Mouse (Mus musculus): ENCODE results near the gene Atp9a.

The Atp9a gene

DNA sequence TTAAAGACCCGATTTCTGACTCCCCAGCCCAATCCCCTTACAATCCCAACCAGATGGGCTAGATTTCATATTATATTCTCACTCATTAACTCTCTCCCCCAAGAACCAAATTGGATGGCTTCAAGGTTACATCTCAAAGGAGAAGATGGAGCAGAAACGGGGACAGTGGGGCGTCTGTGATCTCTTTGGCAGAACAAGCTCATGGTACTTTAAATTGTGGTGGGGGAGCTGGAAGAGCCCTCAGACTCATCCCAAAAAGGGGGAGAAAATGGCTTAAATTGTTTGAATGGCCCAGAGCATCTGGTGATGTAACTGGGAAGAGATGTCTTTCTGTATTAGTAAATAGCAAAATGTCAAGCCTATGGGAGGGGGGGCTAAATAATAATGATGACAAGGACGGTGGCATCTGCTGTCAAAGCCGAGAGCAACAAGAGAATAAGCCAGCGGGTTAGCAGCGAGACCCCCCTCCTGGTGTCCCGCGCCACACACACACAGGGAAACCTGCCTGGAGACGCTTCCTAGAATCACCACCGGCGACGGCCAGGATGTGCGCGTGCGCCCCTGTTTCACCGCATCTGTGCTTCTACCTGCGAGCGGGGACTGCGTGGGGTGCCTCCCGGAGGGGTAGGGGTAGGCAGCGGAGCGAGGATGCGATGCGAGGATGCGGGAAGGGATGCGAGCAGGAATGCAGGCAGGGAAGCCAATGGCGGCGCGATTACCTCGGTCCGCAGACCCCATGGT is 141.3 kb downstream of the Atp9a start:
- DNase-seq (ENCODE audit: low spot score), result peak; percentile 32

DNA sequence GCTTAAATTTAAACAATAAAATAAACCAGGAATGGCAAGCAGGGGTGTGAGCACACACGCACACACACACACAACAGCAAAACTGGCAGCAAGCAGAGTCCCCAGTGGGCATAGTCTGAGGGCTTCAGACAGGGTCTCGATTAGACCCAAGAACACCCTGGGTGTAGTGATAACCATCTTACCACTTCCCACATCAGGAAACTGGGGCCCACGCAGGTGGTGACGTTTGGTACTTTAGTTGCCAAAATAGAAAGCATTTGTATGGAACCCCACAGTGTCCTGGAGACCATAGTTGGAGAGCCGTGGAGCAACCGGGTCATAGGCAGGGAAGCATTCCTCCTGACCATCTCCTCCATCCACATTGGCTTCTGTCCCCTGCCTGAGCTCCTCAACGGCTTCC is 146.5 kb downstream of the Atp9a start:
- peak; percentile 71 for DNase-seq (ENCODE audit: low spot score)

DNA sequence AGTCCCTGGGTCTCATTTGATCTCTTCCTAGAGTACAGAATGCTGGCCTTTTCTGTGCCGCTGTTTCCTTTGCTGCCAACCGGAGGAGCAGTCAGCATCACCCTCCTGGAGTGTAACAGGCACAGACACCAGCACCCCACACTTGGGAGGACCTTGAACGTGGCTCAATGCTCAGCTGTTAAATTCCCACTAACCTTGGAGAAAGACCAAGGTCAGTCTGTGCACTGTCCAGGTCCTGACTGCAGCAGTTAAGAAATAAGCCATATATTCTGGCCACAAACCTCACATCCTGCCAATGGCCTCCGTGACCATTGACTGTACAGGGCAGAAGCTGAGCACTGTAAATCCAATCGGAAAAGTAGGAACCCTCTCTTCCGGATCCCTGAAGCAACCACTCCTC is 148.5 kb downstream of the Atp9a start:
- no peak for DNase-seq (ENCODE audit: low spot score)

DNA sequence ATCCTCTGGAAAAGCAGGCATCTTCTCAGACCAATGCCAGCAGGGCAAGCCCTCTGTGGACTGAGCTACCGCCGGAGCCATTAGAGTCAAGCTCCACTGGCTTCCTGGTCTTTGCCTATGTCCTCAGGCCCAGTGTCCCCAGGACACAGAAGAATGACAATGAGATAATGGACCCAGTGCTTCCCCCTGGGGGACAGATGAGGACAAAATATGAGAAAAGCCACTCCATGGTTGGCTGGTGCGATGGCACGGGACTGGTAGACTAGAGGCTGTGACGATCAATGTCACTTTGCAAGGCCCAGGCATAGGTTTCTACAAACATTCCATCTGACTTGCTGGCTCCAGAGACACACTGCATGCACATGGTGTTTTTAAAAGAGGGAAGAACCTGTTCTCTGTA is 149.2 kb downstream of the Atp9a start:
- DNase-seq (ENCODE audit: low spot score), result peak; percentile 30

DNA sequence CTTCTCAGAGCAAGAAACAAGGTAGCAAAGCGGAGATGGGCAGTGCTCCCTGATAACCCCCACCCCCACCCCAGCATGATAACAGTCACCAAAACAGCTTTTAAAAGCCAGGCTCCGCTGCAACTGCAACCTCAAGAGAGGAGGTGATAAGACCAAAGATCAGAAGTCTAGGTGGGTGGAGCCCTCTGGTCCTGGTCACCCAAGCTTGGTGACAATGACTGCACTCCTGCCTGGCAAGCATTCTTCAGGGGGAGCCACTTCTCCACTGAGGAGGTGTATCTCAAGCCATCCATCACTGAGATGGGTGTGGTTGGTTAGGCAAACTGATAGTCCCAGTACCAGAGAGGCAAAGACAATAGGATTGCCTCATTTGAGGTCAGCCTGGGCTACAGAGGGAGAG is 151.1 kb downstream of the Atp9a start:
- no peak for DNase-seq (ENCODE audit: low spot score)

DNA sequence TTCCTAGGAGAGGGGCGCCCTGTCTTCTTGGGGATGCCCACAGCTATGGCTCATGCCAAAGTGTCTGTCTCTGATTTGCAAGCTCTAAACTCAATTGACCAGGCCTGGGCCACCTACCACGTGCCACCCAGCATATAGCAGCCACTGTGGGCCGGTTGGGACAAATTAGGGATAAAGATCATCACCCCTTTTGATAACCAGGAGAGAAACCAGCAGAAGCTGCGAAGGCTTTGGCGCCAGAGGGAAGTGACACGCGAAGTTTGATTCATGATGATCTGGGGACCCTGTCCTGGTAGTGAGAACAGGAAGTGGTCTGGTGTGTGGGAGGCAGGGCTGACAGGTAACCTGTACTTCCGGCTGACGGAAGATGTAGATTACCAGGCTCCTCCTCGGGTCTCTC is 151.7 kb downstream of the Atp9a start:
- DNase-seq (ENCODE audit: low spot score), result peak; percentile 80

DNA sequence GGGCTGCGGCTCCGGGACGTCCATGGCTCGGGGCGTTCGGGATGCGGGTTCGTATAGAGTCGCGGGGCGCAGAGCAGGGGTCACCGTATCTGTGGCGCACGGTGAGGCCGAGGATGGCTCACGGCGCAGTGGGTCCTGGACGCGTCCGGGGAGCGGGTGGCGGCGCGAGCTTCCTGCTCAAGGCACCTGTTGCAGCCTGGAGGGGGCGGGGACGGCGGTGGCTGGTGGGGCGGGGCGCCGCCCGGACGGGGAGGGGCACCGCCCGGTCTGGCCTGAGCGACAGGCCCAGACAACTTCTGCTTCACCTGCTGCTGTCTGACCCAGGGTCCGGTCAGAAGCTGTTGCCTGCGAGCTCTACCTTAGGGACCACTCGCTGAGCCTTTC is 152.0 kb downstream of the Atp9a start:
- peak; percentile 65 for DNase-seq (ENCODE audit: low spot score)

DNA sequence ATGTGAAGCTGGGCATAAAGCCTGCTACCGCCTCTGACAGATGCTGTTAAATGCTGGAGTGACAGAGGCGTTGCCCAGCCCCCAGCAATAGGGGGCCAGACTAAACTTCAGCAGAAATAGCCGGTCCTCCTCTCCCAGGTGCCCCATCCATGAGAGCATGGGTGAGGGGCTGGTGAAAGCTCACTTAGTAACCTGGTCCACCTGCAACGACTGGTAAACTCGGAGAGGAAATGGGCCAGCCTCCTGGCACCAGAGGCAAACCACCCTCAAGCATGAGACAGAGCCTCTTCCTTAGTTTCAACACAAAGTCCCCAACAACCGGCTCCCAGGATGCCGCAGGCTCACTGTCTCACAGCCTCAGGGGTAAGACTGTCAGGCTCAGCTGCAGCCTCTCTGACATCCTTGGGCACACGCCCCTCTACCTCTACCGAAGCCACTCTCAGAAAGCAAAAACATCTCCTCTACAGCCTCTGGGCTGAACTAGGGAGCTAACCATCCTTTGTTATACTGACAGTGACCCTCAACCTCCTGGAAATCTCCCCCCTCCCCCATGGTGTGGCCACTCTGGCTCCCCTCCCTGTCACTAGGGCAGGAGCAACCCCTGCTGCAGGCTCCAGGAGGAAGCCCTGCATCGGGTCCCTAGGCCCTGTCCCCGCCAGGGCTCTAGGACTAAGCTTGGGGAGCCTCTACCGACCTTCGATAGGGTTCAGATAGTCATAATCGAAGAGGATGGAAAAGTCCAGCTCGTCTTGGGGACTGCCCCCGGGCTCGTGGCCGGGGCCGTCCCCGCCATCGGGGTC is 152.6 kb downstream of the Atp9a start:
- peak; percentile 83 for DNase-seq (ENCODE audit: low spot score)

DNA sequence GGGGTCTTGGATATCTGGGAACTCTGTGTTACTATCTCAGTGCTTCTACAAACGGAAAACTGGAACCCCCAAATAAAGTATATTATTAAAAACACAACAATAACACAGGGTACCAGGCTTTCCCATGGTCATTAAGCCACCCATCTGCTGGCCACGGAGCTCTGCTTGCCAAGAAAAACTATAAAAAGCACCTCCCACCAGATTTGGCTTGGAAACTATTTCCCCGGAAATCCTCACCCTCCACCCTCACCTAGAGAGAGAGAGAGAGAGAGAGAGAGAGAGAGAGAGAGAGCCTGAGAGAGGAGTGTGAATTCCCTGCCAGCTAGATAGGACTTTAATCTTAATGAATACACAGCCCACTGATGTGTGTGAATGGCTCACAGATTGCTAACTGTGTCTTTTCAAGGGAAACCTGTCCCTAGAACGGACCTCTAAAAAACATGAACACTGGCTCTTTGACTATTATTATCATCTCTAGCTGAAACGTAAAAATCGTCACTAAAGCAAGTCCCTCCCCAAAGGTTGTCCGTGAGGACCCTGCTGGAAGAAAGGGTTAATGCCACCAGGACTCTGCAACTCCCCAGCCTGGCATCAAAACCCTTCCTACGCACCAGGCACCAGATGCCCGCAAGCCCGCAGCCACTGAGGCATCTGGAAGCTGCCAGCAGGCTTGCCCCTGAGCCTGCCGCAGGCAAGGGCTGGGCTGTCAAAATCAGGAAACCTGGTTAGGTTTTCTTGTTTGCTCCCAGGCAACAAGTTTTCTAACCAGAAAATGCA is 153.4 kb downstream of the Atp9a start:
- DNase-seq (ENCODE audit: low spot score), result peak; percentile 37

DNA sequence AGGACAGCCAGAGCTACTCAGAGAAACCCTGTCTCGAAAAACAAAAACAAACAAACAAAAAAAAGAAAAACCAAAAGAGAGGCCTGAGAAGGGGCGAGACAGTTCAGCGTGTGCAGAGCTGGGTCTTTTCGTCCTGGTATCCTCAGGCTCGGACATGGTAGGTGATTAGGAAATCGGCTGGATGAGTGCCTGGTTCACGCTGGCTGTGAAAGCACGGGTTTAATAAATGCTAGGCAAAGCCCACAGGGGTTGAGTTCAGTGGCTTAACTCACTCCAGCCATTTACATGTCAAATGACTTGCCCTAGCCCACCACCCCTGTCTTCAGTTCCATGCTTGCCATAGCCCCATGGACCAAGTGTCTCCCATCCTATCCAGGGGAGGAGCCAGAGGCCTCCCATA is 155.1 kb downstream of the Atp9a start:
- DNase-seq (ENCODE audit: low spot score), result no peak

DNA sequence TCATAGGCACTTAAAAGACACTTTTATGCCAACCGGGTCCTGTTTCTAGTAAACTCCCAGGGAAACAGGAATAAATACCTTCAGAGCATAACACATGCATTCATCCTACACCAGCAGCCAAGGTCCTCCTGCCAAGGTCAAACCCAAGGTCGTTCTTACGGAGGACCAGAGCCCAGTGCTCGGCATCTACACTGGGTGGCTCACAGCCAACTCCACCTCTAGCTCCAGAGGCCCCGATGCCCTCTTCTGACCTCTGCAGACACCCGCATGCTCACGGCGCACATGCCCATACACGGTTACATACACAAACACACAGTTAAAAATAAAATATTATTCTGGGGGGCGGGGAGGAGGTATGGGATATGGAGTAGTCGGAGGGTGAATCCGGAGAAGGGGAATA is 155.7 kb downstream of the Atp9a start:
- DNase-seq (ENCODE audit: low spot score), result no peak

DNA sequence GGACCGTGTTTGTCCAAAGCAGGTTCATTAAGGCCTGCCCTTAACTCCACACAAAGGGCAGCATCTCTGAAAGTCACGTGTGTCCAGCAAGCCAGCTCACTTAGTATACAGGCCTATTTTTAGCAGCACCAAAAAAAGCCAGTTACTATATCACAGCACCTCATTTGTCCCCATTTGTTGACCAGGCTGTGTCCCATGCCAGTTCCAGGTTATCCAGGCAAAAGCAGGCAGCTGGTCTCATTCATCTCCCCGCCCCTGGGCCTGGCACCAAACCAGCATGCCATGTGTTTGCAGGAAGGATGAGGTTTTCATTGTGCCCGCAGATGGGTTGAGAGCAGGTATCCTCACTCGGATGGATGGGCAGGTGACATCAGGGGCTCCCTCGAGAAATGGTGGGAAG is 157.4 kb downstream of the Atp9a start:
- DNase-seq (ENCODE audit: low spot score), result no peak

Measured in T-cell, adult 2 months (primary cell).